Mouse (Mus musculus) C2C12 (cell line): ENCODE measurements around the gene Bcl2.

Source experiments
- CEBPB ChIP-seq: IDR thresholded peaks from one replicate; pipeline ENCODE4 v1.6.1; 2011; ENCODE audit warnings: low read depth, mild to moderate bottlenecking, control low read depth, moderate library complexity
- CTCF ChIP-seq: IDR thresholded peaks from one replicate; pipeline ENCODE4 v1.5.1; 2011; ENCODE audit not compliant: control insufficient read depth, insufficient read depth, insufficient read length
- FOSL1 ChIP-seq: IDR thresholded peaks from one replicate; pipeline ENCODE4 v1.8.0; 2011; ENCODE audit warnings: mild to moderate bottlenecking, low read length; ENCODE audit not compliant: poor library complexity, insufficient read depth, severe bottlenecking
- MAX ChIP-seq: IDR thresholded peaks from one replicate; pipeline ENCODE4 v1.6.1; 2011; ENCODE audit warnings: mild to moderate bottlenecking, control low read depth
- MYOD1 ChIP-seq: IDR thresholded peaks from one replicate; pipeline ENCODE4 v1.6.1; 2011; ENCODE audit warnings: low read depth; ENCODE audit not compliant: control insufficient read depth, insufficient read length
- USF1 ChIP-seq: IDR thresholded peaks from one replicate; pipeline ENCODE4 v1.6.1; 2011; ENCODE audit warnings: low read depth, mild to moderate bottlenecking, control low read depth, moderate library complexity

- no peak for TF ChIP-seq MYOD1
- no peak for TF ChIP-seq CTCF
- TF ChIP-seq CEBPB = no peak
- TF ChIP-seq FOSL1 = no peak
- no peak for TF ChIP-seq MAX
- no peak for TF ChIP-seq USF1
These were observed 131.3 kb downstream of the Bcl2 start for GRCm38 (mm10) chr1:106582810-106583209.
